Mouse (Mus musculus): ENCODE results near the gene St3gal5.

DNA sequence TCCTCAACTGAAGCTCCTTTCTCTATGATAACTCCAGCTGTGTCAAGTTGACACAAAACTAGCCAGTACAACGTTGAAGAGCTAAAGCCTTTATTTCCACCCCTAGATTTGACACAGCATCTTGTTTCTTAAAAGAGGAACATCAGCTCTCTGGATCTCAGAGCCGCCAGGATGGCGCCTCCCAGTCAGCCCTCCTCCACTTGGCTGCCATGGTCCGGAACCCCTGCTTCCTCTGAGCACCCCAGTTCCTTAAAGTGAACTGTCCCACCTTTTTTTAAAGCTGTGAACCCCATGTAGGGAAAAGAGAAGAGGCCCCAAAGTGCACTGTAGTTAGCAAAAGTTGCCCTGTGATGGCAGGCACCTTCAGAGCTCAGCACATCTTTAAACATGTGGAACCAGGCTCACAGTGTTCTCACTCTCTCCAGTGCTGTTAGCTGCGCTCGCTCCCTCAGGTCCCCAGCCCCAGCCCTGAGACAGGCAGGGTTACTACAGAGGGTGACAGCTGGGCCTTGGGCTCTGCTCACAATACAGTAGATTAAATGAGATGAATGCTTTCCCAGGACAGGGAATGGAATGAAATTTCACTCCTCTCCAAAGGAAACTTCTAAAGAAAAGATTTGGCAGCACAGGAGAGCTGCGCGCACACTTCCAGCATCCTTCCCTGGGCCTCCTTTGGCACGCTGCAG lies 42.3 kb downstream of the St3gal5 start:
- no peak for TF ChIP-seq CTCF (IDR thresholded peaks at IDR 0.05; ENCODE audit: low read depth, low read length)
- TF ChIP-seq POLR2A (IDR thresholded peaks at IDR 0.05; ENCODE audit: borderline replicate concordance, low read depth, low read length): no peak
